Mouse (Mus musculus) liver, embryonic 16.5 days (tissue): ENCODE measurements around the gene Rps27rt. TPM values are rescaled to one million over a fixed set of nuclear protein-coding genes. Genes with fewer than 3 reads are reported as not detected.
"Not testable (repeated sequence)": the region's sequence is repeated elsewhere in the genome, so short reads cannot be mapped to it uniquely, and the experiment has no call there.

Source experiments
- ATAC-seq: fragments of 200-750 bp; cut with Nextera tagmentation; 2 replicates; pipeline ENCODE4 v1.8.0; 2017; ENCODE audit warnings: low read depth, mild to moderate bottlenecking, moderate number of reproducible peaks, moderate library complexity
- H3K27ac ChIP-seq: fragments of 300-500 bp; sonication (generic); 2 replicates; pipeline ENCODE4 v1.5.1; 2014; ENCODE audit warnings: mild to moderate bottlenecking, low read length
- H3K27me3 ChIP-seq: fragments of 300-500 bp; sonication (generic); 2 replicates; pipeline ENCODE4 v1.6.1; 2014; ENCODE audit warnings: low read depth, low read length, mixed read lengths; ENCODE audit not compliant: control insufficient read depth, insufficient read depth
- H3K36me3 ChIP-seq: fragments of 300-500 bp; sonication (generic); 2 replicates; pipeline ENCODE4 v1.6.1; 2014; ENCODE audit warnings: mild to moderate bottlenecking; ENCODE audit not compliant: control insufficient read depth, insufficient read depth
- H3K4me1 ChIP-seq: fragments of 300-500 bp; sonication (generic); 2 replicates; pipeline ENCODE4 v1.6.1; 2014; ENCODE audit warnings: low read depth, low read length, mixed read lengths; ENCODE audit not compliant: control insufficient read depth
- H3K4me2 ChIP-seq: fragments of 300-500 bp; sonication (generic); 2 replicates; pipeline ENCODE4 v1.6.1; 2014; ENCODE audit warnings: low read depth, low read length, mixed read lengths
- H3K4me3 ChIP-seq: fragments of 300-500 bp; sonication (generic); 2 replicates; pipeline ENCODE4 v1.5.1; 2014; ENCODE audit warnings: low read depth, mild to moderate bottlenecking, low read length
- H3K9ac ChIP-seq: fragments of 300-500 bp; sonication (generic); 2 replicates; pipeline ENCODE4 v1.6.1; 2014; ENCODE audit warnings: low read depth, low read length
- H3K9me3 ChIP-seq: fragments of 300-500 bp; sonication (generic); replicated peaks from 2 replicates; pipeline ENCODE4 v1.6.1; 2016; ENCODE audit warnings: low read length; ENCODE audit not compliant: control insufficient read depth
- WGBS: fragments of 180-500 bp; shearing (Covaris S2); extraction: QIAGEN DNeasy Blood & Tissue Kit; methylation state at CpG from one replicate; pipeline ENCODE4 v1.1.7; 2014; ENCODE audit not compliant: insufficient replicate concordance; 5-methylcytosine and 5-hydroxymethylcytosine counted together
- polyA plus RNA-seq: library from polyadenylated mRNA; unstranded; fragments of >200 nt; fragmentation: Nextera tagmentation; extraction: Ambion mirVana; gene quantifications from 2 replicates; pipeline ENCODE4 v1.2.1, GENCODE M21; 2015

The Rps27rt gene
- polyA plus RNA-seq, 1 experiment from 2014 or later: 96.9 TPM

DNA sequence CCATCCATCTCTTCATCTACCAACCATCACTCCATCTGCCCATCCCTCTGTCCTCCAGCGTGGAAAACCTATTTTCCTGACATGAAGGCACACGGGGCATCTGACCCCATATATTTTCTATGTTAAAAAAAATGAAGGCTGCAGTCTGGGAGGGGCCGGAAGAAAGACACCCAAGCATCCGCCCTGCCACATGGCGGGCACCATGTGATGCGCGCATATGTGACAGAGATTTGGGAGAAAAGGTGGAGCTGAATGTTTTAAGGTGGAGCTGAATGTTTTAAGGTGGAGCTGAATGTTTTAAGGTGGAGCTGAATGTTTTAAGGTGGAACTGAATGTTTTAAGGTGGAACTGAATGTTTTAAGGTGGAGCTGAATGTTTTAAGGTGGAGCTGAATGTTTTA, 16.3 kb downstream of the Rps27rt start:
- not testable (repeated sequence) for H3K4me2 ChIP-seq, H3K27ac ChIP-seq, H3K27me3 ChIP-seq, H3K4me3 ChIP-seq, H3K9me3 ChIP-seq, H3K4me1 ChIP-seq, H3K36me3 ChIP-seq, H3K9ac ChIP-seq, ATAC-seq
- WGBS: 71% methylated on average over 7 of the region's 7 CpGs

DNA sequence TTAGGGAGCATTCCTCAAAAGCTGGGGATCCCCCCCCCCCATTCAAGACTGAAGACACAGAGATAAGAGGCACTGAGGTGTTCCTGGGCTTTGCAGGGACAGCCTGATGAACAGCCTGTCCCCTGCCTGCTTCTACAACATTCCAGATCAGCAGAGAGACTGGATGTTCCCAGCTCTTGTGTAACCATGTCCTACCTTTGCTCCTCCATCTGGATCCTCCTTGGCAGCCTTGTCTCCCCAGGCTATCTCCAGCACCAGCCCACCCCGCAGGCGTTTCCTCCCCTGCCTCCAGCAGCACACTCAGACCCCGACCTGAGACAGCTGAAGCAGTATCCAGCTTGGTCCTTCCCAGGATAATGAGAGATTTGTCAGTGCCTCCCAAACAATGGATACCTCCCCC, 18.4 kb downstream of the Rps27rt start:
- H3K9me3 ChIP-seq: no peaks in the 10 kb centered on the region
- no peak overlapping the region for H3K4me2 ChIP-seq
- H3K9ac ChIP-seq: no peak overlapping the region
- H3K4me3 ChIP-seq: no peak overlapping the region
- no peak for ATAC-seq
- 53% methylated on average over 3 of the region's 3 CpGs for WGBS
- H3K4me1 ChIP-seq: no peaks in the 10 kb centered on the region
- no peaks in the 10 kb centered on the region for H3K27me3 ChIP-seq
- no peaks in the 10 kb centered on the region for H3K36me3 ChIP-seq
- H3K27ac ChIP-seq: no peak overlapping the region

GRCm38 (mm10) chr9:114960844-114961243, 21.7 kb downstream of the Rps27rt start:
- H3K4me2 ChIP-seq: no peak overlapping the region
- ATAC-seq: no peak
- no peaks in the 10 kb centered on the region for H3K4me1 ChIP-seq
- H3K9me3 ChIP-seq: no peaks in the 10 kb centered on the region
- H3K36me3 ChIP-seq: no peaks in the 10 kb centered on the region
- H3K4me3 ChIP-seq: no peak overlapping the region
- H3K27ac ChIP-seq: no peak overlapping the region
- H3K27me3 ChIP-seq: no peaks in the 10 kb centered on the region
- WGBS: 49% methylated on average over 6 of the region's 6 CpGs
- H3K9ac ChIP-seq: no peak overlapping the region

GRCm38 (mm10) chr9:114960043-114960789, 22.3 kb downstream of the Rps27rt start:
- no peak overlapping the region for H3K4me2 ChIP-seq
- H3K9ac ChIP-seq: no peak overlapping the region
- no peak overlapping the region for H3K4me3 ChIP-seq
- H3K9me3 ChIP-seq: no peaks in the 10 kb centered on the region
- H3K27ac ChIP-seq: no peak overlapping the region
- ATAC-seq: no peak
- no peaks in the 10 kb centered on the region for H3K27me3 ChIP-seq
- no peaks in the 10 kb centered on the region for H3K4me1 ChIP-seq
- no peaks in the 10 kb centered on the region for H3K36me3 ChIP-seq
- 40% methylated on average over 4 of the region's 4 CpGs for WGBS

- WGBS: 31% methylated on average over 5 of the region's 5 CpGs
- ATAC-seq: no peak
- Histone ChIP-seq H3K9me3 (no peaks in the 10 kb centered on the region), H3K27me3 (no peaks in the 10 kb centered on the region), H3K4me3 (no peak overlapping the region), H3K36me3 (no peaks in the 10 kb centered on the region), H3K27ac (no peak overlapping the region), H3K9ac (no peak overlapping the region), H3K4me1 (no peaks in the 10 kb centered on the region), H3K4me2 (no peak overlapping the region)
Measured at GRCm38 (mm10) chr9:114956945-114957344, 25.6 kb downstream of the Rps27rt start.

DNA sequence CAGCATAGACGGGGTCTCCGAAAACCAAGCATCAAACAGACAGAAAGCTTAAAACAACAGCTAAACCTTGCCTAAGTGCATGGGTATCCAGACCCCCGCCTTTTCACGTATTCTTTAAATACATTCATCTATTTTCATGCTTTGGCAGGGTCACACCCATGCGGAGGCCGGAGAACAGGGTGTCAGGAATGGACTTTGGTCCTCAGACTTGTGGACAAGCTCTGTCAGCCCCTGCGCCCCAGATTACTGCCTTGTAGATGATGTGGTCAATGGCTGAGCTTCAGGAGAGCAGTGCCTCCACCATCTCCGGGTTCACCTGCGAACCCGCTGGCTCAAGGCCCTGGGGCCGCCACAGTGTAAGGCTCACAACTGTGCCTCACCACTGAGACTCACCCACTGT, 27.2 kb downstream of the Rps27rt start:
- no peak for ATAC-seq
- no peaks in the 10 kb centered on the region for H3K4me1 ChIP-seq
- no peak overlapping the region for H3K27ac ChIP-seq

DNA sequence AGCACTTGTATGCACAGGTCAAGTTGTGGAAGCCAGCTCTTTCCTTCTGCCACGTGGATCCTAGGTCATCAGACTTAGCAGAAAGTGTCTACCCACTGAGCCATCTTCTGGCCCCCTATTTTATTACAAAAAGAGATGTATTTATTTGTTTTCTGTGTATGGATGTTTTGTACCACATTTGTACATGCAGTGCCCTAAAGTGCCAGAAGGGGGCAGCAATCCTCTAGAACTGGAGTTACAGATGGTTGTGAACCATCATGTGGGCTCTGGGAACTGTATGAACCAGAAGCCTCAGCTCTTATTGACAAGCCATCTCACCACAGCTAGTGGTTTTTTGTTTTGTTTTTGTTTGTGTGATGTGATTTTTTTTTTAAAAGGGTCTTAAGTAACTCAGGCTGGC, 29.7 kb downstream of the Rps27rt start:
- no peaks in the 10 kb centered on the region for H3K9me3 ChIP-seq
- no peaks in the 10 kb centered on the region for H3K36me3 ChIP-seq
- H3K27me3 ChIP-seq: no peaks in the 10 kb centered on the region
- no peak overlapping the region for H3K4me3 ChIP-seq
- WGBS: 6% methylated on average over 1 of the region's 1 CpGs
- no peak overlapping the region for H3K27ac ChIP-seq
- no peak for ATAC-seq
- H3K9ac ChIP-seq: no peak overlapping the region
- H3K4me2 ChIP-seq: no peak overlapping the region
- no peaks in the 10 kb centered on the region; the same call in 1 of the 2 replicates for H3K4me1 ChIP-seq

More for the DNA sequence above, 27.2 kb downstream of the Rps27rt start:
- Histone ChIP-seq H3K4me3 (no peak overlapping the region), H3K36me3 (no peaks in the 10 kb centered on the region), H3K9me3 (no peaks in the 10 kb centered on the region), H3K9ac (no peak overlapping the region), H3K4me2 (no peak overlapping the region), H3K27me3 (no peaks in the 10 kb centered on the region)
- WGBS: 79% methylated on average over 11 of the region's 11 CpGs

DNA sequence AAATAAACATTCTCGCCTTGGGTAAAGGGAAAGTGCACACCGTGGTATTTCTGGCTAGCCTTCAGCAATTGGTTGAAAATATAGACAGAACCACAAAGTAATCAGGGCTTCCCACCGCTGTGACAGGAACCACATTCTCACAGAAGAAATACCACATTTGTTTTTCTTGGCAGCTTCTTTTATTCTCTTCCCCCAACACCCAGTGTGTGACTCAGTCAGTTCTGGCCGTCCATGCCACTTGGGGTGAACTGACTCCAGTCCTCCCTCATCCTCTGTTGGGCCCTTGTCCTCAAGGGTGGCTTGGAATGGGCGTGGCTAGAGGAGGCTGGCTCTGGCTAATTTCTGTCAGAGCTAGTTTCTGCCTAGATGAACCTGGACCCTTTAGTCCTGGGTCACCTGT, 34.1 kb downstream of the Rps27rt start:
- H3K9me3 ChIP-seq: no peaks in the 10 kb centered on the region
- H3K27ac ChIP-seq: no peak overlapping the region
- H3K4me1 ChIP-seq: no peaks in the 10 kb centered on the region; the same call in 1 of the 2 replicates
- H3K4me2 ChIP-seq: no peak overlapping the region
- WGBS: 25% methylated on average over 5 of the region's 5 CpGs
- no peaks in the 10 kb centered on the region for H3K36me3 ChIP-seq
- no peak overlapping the region for H3K9ac ChIP-seq
- H3K27me3 ChIP-seq: no peaks in the 10 kb centered on the region
- no peak overlapping the region for H3K4me3 ChIP-seq
- no peak for ATAC-seq

GRCm38 (mm10) chr9:114945576-114945975, 37.0 kb downstream of the Rps27rt start:
- Histone ChIP-seq H3K27me3 (no peaks in the 10 kb centered on the region), H3K36me3 (no peaks in the 10 kb centered on the region), H3K4me3 (no peak overlapping the region), H3K27ac (no peak overlapping the region), H3K4me2 (no peak overlapping the region), H3K9me3 (no peaks in the 10 kb centered on the region), H3K9ac (no peak overlapping the region), H3K4me1 (no peaks in the 10 kb centered on the region; the same call in 1 of the 2 replicates)
- ATAC-seq: no peak
- WGBS: 67% methylated on average over 6 of the region's 6 CpGs
